Mouse (Mus musculus) heart, adult 2 months (tissue): ENCODE measurements around the gene Wdr18.

Experiments used
- CTCF ChIP-seq: fragments of 200-600 bp; IDR thresholded peaks from 2 replicates; pipeline ENCODE4 v1.8.1; 2022; ENCODE audit warnings: antibody characterized with exemption, mild to moderate bottlenecking, moderate library complexity
- EP300 ChIP-seq: fragments of 200-500 bp; IDR thresholded peaks from 2 replicates; pipeline ENCODE4 v1.6.1; 2011; ENCODE audit warnings: low read depth, low read length, control low read depth; ENCODE audit not compliant: insufficient read depth
- POLR2A ChIP-seq: fragments of 200-500 bp; IDR thresholded peaks from 2 replicates; pipeline ENCODE4 v1.6.1; 2011; ENCODE audit warnings: mild to moderate bottlenecking, low read depth, low read length, control low read depth; ENCODE audit not compliant: insufficient read depth

- TF ChIP-seq CTCF, result no peak
- TF ChIP-seq POLR2A, result no peak
- no peak for TF ChIP-seq EP300
Measured at GRCm38 (mm10) chr10:79974087-79974486, 14.1 kb downstream of the Wdr18 start.
